Mouse (Mus musculus): Measurements from ENCODE around the gene Kcnj15. TPM values are rescaled to one million over a fixed set of nuclear protein-coding genes. Genes with fewer than 3 reads are reported as not detected.

Kcnj15 gene
- polyA plus RNA-seq, 1 experiment = 34.3 TPM

DNA sequence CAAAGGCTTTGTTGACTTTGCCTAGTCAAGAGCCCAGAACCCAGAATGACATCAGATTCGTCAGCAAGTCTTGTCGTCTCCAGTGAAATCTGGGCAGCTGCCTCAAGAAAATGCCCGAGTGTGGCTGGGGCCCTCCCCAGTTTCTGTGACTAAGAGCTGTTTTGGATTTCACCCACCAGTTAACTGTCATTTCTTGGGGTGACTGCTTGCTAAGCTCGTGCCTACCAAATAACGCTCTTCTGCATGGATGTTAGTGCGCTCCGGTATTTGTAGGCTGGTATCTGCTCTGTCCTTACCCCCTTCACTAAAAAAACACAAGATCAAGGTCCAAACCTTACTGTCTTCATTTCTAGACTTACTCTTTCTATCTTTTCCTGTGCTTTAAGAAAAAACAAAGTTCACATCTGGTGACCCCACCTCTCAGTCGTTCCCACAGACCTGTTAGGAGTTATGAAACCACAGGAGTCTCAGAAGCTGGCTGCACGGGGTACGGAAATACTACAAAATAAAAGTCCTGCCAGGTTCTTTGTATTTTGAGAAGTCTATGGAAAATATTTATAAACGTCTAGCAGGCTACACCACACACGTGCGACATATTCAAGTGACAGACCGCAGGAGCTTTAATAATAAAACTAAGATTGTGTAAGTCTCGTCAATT lies 5.5 kb downstream of the Kcnj15 start:
- WGBS = 65% methylated on average over 15 of the region's 15 CpGs
- Histone ChIP-seq H3K4me1 (ENCODE audit: control insufficient read depth, insufficient read depth, low read length) (no peaks in the 10 kb centered on the region), H3K4me3 (replicated peaks; ENCODE audit: extremely low read depth, low read depth, low read length) (no peak overlapping the region)
- DNase-seq = no peak
- no peak for TF ChIP-seq CTCF (IDR thresholded peaks at IDR 0.05; ENCODE audit: insufficient read depth, low read length)

DNA sequence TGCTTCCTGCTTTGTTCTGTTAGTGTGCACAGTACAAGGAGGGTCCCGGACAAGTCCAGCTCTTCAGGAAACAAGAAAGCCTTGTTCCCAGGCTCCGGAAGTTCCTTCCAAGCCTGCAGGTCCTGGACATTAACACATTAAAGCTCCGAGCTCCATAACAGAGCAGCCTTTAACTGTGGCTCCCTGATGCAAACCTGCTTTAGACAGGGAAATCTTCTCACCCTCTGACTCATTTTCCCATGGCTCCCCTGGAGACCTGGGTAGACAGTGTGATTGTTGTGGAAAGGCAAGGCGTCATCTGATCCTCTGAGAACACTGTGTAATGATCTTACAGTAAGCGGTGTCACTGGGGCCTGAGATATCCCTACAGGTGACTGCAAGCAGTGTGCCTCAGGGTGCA lies 7.0 kb downstream of the Kcnj15 start:
- Histone ChIP-seq H3K4me1 (ENCODE audit: control insufficient read depth, insufficient read depth, low read length) (no peaks in the 10 kb centered on the region), H3K4me3 (replicated peaks; ENCODE audit: extremely low read depth, low read depth, low read length) (no peak overlapping the region)
- TF ChIP-seq CTCF (IDR thresholded peaks at IDR 0.05; ENCODE audit: insufficient read depth, low read length) (no peak), POLR2A (IDR thresholded peaks at IDR 0.05; ENCODE audit: borderline replicate concordance, extremely low read depth, low read depth, low read length) (no peak)
- no peak for DNase-seq
- 58% methylated on average over 5 of the region's 5 CpGs for WGBS

DNA sequence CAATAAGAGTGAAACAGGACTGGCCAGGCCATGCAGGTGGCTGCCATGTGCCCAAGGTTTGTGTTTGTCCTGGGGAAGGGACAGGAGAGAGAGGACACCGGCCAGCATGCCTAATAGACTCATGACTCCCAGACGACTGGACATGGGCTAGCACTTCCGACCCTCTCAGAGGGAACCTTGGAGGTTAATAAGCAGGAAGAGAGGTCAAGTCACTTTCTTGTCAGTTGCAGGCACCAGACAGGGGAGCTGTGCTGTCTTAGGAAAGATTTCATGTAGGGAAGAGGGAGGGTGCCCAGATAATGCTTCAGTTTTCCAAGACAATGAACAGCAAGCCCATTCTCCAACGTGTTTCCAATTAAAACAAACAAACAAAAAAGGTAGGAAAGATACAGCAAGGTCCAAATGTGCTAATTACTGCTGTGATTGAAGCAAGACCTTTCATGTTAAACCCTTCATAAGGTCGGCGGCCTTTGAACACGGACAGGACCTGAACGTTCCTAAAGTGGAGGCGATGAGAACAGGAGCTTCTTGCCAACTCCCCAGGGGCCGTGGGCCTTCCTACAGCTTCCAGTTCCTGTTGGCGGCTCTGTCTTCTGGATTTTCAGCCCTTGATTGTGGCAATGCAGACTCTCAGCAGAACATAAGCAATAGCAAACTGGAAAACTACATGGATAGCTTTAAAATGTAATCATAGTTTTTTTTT lies 10.3 kb downstream of the Kcnj15 start:
- WGBS = 51% methylated on average over 11 of the region's 11 CpGs
- DNase-seq = no peak
- TF ChIP-seq POLR2A (IDR thresholded peaks at IDR 0.05; ENCODE audit: borderline replicate concordance, extremely low read depth, low read depth, low read length) = no peak
- TF ChIP-seq CTCF (IDR thresholded peaks at IDR 0.05; ENCODE audit: insufficient read depth, low read length) = no peak
- Histone ChIP-seq H3K4me3 (replicated peaks; ENCODE audit: extremely low read depth, low read depth, low read length) (no peak overlapping the region), H3K4me1 (ENCODE audit: control insufficient read depth, insufficient read depth, low read length) (no peaks in the 10 kb centered on the region)

DNA sequence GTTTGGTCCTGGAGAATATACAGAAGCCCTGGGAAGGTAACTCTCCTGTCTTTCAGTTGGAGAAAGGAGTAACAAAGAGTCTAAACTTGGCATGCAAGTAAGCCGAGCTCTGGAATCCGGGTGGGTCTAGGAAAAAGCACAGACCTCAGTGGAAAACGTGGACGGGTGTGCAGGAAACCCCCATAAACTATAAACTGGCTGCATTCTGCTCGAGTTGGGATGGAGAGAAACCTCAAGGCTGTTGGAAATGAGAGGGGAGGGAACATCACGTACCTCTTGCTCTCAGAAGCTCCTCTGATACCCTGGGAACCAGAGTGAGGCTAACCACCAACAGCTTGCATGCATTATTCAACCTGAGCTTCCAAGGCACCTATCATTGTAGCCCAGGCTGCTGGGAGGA lies 12.3 kb downstream of the Kcnj15 start:
- 54% methylated on average over 6 of the region's 6 CpGs for WGBS
- no peak overlapping the region for H3K4me3 ChIP-seq (replicated peaks; ENCODE audit: extremely low read depth, low read depth, low read length)
- DNase-seq = no peak
- no peaks in the 10 kb centered on the region; the same call in 1 of the 2 replicates for H3K4me1 ChIP-seq (ENCODE audit: control insufficient read depth, insufficient read depth, low read length)
- TF ChIP-seq CTCF (IDR thresholded peaks at IDR 0.05; ENCODE audit: insufficient read depth, low read length) (no peak), POLR2A (IDR thresholded peaks at IDR 0.05; ENCODE audit: borderline replicate concordance, extremely low read depth, low read depth, low read length) (no peak)

DNA sequence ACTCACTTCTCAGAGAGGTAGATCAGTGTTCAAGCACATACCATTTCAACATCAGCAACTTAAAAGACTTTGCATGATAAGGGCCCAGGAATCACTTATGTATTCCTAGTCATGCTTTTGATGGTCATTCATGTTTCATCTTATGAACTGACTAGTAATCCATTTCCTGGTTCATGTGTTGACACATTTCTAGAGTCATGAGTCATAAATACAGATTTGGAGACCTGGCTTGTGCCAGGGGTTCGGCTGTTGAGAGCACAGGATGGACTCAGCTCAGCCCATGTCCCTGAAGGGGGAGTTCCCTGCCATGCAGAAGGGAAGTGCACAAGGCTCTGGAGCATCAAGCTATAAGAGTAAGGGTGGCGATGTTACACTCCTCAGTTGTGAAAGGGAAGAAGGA lies 15.7 kb downstream of the Kcnj15 start:
- Histone ChIP-seq H3K4me1 (ENCODE audit: control insufficient read depth, insufficient read depth, low read length) (no peaks in the 10 kb centered on the region; the same call in 1 of the 2 replicates), H3K4me3 (replicated peaks; ENCODE audit: extremely low read depth, low read depth, low read length) (no peak overlapping the region)
- TF ChIP-seq POLR2A (IDR thresholded peaks at IDR 0.05; ENCODE audit: borderline replicate concordance, extremely low read depth, low read depth, low read length) = no peak
- TF ChIP-seq CTCF (IDR thresholded peaks at IDR 0.05; ENCODE audit: insufficient read depth, low read length) = no peak
- no peak for DNase-seq
- WGBS = 56% methylated on average over 2 of the region's 2 CpGs

DNA sequence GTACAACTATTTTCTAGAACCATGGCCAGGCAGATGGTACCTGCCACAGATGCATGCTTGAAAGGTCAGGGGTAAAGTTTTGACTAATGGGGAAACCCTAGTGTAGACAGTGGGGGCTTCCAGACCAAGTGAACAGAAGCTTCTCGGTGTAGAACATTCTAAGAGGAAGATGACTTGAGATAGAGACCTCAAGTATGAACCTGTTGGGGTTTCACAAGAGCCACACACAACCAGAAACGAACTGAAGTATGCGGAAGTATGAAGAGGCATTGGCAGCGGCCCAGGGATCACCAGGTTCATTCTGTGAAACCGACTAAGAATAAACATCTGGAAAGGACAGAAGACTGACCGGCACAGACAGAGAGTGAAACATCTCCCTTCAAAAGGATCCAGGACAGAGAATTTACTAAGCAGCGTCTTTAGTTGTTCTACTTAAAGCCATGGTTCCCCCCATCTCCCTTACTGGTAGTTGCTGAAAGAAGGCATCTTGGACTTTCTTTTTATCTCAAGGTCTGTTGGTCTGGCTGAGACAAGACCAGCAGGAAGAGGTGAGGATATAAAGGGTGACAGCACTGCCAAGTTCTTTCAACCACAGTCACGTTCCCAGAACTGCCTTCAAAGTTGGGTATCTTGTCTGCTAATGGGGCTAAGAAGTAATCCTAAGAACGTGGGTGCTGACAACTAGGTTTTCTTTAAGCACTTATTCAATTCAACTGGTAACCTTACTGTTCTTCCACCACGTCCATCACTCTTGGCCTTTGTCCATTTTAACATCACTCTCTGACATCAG lies 18.6 kb downstream of the Kcnj15 start:
- no peak overlapping the region for H3K4me3 ChIP-seq (replicated peaks; ENCODE audit: extremely low read depth, low read depth, low read length)
- no peak for DNase-seq
- TF ChIP-seq CTCF (IDR thresholded peaks at IDR 0.05; ENCODE audit: insufficient read depth, low read length) = no peak
- no peak for TF ChIP-seq POLR2A (IDR thresholded peaks at IDR 0.05; ENCODE audit: borderline replicate concordance, extremely low read depth, low read depth, low read length)
- no peaks in the 10 kb centered on the region; the same call in 1 of the 2 replicates for H3K4me1 ChIP-seq (ENCODE audit: control insufficient read depth, insufficient read depth, low read length)
- 55% methylated on average over 10 of the region's 10 CpGs for WGBS

DNA sequence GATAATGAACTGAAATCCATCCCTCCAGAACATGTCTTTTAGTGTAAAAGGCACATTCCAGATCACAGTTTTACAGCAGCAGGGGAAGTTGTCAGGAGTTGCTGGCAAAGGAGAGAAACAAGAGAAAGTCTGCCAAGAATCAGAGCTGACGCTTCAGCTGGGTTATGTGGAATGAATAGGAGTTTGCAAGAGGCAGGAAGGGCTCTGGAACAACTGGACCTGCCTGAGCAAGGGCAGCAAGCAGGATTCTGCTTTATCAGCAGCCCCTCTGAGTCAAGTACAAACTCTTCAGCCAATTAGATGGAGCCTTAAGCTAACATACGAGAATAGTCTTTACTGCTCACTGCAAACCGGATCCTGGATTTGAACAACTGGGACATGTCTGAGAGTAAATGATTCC lies 21.7 kb downstream of the Kcnj15 start:
- no peak for TF ChIP-seq POLR2A (IDR thresholded peaks at IDR 0.05; ENCODE audit: borderline replicate concordance, extremely low read depth, low read depth, low read length)
- no peak for TF ChIP-seq CTCF (IDR thresholded peaks at IDR 0.05; ENCODE audit: insufficient read depth, low read length)
- no peak for DNase-seq
- Histone ChIP-seq H3K4me1 (ENCODE audit: control insufficient read depth, insufficient read depth, low read length) (no peaks in the 10 kb centered on the region; the same call in 1 of the 2 replicates), H3K4me3 (replicated peaks; ENCODE audit: extremely low read depth, low read depth, low read length) (no peak overlapping the region)
- WGBS = 38% methylated on average over 3 of the region's 3 CpGs

DNA sequence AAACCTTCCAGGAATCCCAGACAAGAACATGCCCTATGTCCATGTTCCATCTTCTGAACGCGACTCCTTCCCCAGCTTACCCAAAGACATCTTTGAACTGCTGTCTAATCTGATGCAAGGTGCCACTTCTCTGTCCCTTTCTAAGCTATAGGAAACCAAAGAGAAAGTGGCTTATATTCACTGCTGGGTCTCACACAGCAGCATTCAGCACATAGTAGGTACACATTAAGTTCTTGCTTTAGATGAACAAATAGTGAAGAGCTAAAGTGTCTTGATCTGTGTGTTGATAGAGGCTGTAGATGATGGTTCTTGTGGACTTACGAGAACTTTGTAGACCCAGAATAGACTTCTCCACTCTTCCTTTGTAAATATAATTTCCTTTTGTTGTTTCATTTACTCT lies 23.0 kb downstream of the Kcnj15 start:
- Histone ChIP-seq H3K4me1 (ENCODE audit: control insufficient read depth, insufficient read depth, low read length) (no peaks in the 10 kb centered on the region), H3K4me3 (replicated peaks; ENCODE audit: extremely low read depth, low read depth, low read length) (no peak overlapping the region)
- TF ChIP-seq CTCF (IDR thresholded peaks at IDR 0.05; ENCODE audit: insufficient read depth, low read length) (no peak), POLR2A (IDR thresholded peaks at IDR 0.05; ENCODE audit: borderline replicate concordance, extremely low read depth, low read depth, low read length) (no peak)
- 91% methylated on average over 3 of the region's 3 CpGs for WGBS
- no peak for DNase-seq

DNA sequence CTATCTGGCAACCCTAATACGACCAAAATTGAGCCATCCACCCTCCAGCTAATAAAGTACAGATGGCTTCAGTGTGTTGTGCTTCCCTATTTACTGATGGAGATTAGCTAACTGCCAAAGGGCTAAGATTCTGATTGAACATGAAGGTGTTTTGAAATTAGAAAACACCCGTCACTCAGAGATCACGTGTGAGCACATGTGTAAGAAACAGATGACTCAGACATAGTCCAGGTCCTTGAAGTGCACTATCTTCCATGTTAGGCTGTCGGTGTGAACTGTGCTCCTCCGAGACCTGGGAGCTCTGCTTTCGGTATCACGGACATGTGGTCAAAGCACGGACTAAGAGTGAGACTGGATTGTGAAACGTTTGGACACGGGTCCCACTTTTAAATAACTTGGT lies 26.0 kb downstream of the Kcnj15 start:
- Histone ChIP-seq H3K4me1 (ENCODE audit: control insufficient read depth, insufficient read depth, low read length) (no peaks in the 10 kb centered on the region), H3K4me3 (replicated peaks; ENCODE audit: extremely low read depth, low read depth, low read length) (no peak overlapping the region)
- WGBS = 67% methylated on average over 10 of the region's 10 CpGs
- TF ChIP-seq POLR2A (IDR thresholded peaks at IDR 0.05; ENCODE audit: borderline replicate concordance, extremely low read depth, low read depth, low read length) (no peak), CTCF (IDR thresholded peaks at IDR 0.05; ENCODE audit: insufficient read depth, low read length) (no peak)
- DNase-seq = no peak

Measured in lung, adult 2 months (tissue).